In genomic region chr2:164032973-164033372, GRCm38 (mm10) we compare ENCODE assay signal across 22 mouse cellular contexts. TPM values are rescaled to one million over a fixed set of nuclear protein-coding genes. Genes with fewer than 3 reads are reported as not detected.
DNase-seq lines count a peak whose midpoint lies in the region; ATAC-seq and TF ChIP-seq lines count a peak whose summit lies in the region.
"Had no signal": no experiment of that assay in that cellular context is flagged by ENCODE, and none has a peak within 500 bp of the region (broad histone marks: within the 10 kb centered on the region; RNA-seq: fewer than 3 reads in every experiment).

No protein-coding gene starts in this region.

- H3K27me3 ChIP-seq in intestine, postnatal 0 days (replicated peaks; ENCODE audit: control insufficient read depth, insufficient read depth, low read length), result no peaks in the 10 kb centered on the region
- no peaks in the 10 kb centered on the region for H3K27me3 ChIP-seq in intestine, embryonic 16.5 days (replicated peaks; ENCODE audit: control insufficient read depth, insufficient read depth, low read length)
- H3K27me3 ChIP-seq in liver, postnatal 0 days (ENCODE audit: insufficient read depth, low read length), result no peaks in the 10 kb centered on the region
- no peaks in the 10 kb centered on the region for H3K27me3 ChIP-seq in forebrain, embryonic 12.5 days
- H3K27me3 ChIP-seq: embryonic facial prominence, embryonic 13.5 days; forebrain, embryonic 15.5 days; hindbrain, embryonic 12.5 days had no signal

- H3K27ac ChIP-seq in intestine, postnatal 0 days (ENCODE audit: low read depth, low read length), result no peak overlapping the region
- no peak overlapping the region for H3K27ac ChIP-seq in intestine, embryonic 16.5 days (ENCODE audit: low read length)
- no peak overlapping the region for H3K27ac ChIP-seq in liver, postnatal 0 days (ENCODE audit: low read depth)
- H3K27ac ChIP-seq in embryonic fibroblast, embryonic 13.5 days (ENCODE audit: insufficient read depth, low read length), result no peak overlapping the region
- H3K27ac ChIP-seq in forebrain, embryonic 12.5 days, result no peak overlapping the region
- H3K27ac ChIP-seq: embryonic facial prominence, embryonic 13.5 days; forebrain, embryonic 15.5 days; hindbrain, embryonic 12.5 days had no signal

- no peak overlapping the region for H3K4me3 ChIP-seq in intestine, postnatal 0 days (ENCODE audit: low read depth, low read length)
- H3K4me3 ChIP-seq in intestine, embryonic 16.5 days (ENCODE audit: low read length), result no peak overlapping the region
- H3K4me3 ChIP-seq in liver, postnatal 0 days (ENCODE audit: low read depth, low read length), result no peak overlapping the region
- no peak overlapping the region for H3K4me3 ChIP-seq in embryonic fibroblast, embryonic 13.5 days (ENCODE audit: insufficient read depth, low read length)
- no peak overlapping the region for H3K4me3 ChIP-seq in forebrain, embryonic 12.5 days (replicated peaks)
- H3K4me3 ChIP-seq: embryonic facial prominence, embryonic 13.5 days; forebrain, embryonic 15.5 days; hindbrain, embryonic 12.5 days had no signal

- H3K4me2 ChIP-seq in intestine, postnatal 0 days (replicated peaks; ENCODE audit: low read depth), result no peak overlapping the region
- H3K4me2 ChIP-seq in intestine, embryonic 16.5 days (ENCODE audit: low read depth, low read length), result no peak overlapping the region
- no peak overlapping the region for H3K4me2 ChIP-seq in liver, postnatal 0 days (ENCODE audit: low read depth, low read length)
- no peak overlapping the region for H3K4me2 ChIP-seq in forebrain, embryonic 12.5 days
- H3K4me2 ChIP-seq: embryonic facial prominence, embryonic 13.5 days; forebrain, embryonic 15.5 days; hindbrain, embryonic 12.5 days had no signal

- no peak for ATAC-seq in intestine, postnatal 0 days
- no peak for ATAC-seq in intestine, embryonic 16.5 days
- ATAC-seq in liver, postnatal 0 days, result no peak
- no peak for ATAC-seq in forebrain, embryonic 12.5 days (ENCODE audit: low FRiP score)
- ATAC-seq: forebrain, embryonic 15.5 days; hindbrain, embryonic 16.5 days; inflammation-experienced regulatory T-cells, adult 6 months had no signal

- H3K9ac ChIP-seq in intestine, postnatal 0 days (ENCODE audit: low read depth, low read length), result no peak overlapping the region
- H3K9ac ChIP-seq in intestine, embryonic 16.5 days (ENCODE audit: low read depth, low read length), result no peak overlapping the region
- H3K9ac ChIP-seq in liver, postnatal 0 days (replicated peaks), result no peak overlapping the region
- no peak overlapping the region for H3K9ac ChIP-seq in forebrain, embryonic 12.5 days
- H3K9ac ChIP-seq: embryonic facial prominence, embryonic 13.5 days; forebrain, embryonic 15.5 days; hindbrain, embryonic 12.5 days had no signal

- no peak for TF ChIP-seq EP300 in liver, postnatal 0 days (IDR thresholded peaks at IDR 0.05; ENCODE audit: low read depth)

- TF ChIP-seq CTCF in intestine, postnatal 0 days (IDR thresholded peaks at IDR 0.05; ENCODE audit: low read depth), result 0 out of 2 replicates have a peak, but pooled peaks have one; percentile 13
- TF ChIP-seq CTCF in liver, postnatal 0 days (IDR thresholded peaks at IDR 0.05; ENCODE audit: low read depth), result peak; percentile 22; the same call in 1 of the 2 replicates
- 0 out of 2 replicates have a peak, but pooled peaks have one; percentile 6 for TF ChIP-seq CTCF in embryonic fibroblast, embryonic 13.5 days (IDR thresholded peaks at IDR 0.05; ENCODE audit: borderline replicate concordance, insufficient read depth, low read length)

- H3K36me3 ChIP-seq in intestine, postnatal 0 days (ENCODE audit: control insufficient read depth, insufficient read depth), result no peaks in the 10 kb centered on the region
- H3K36me3 ChIP-seq in intestine, embryonic 16.5 days (ENCODE audit: control insufficient read depth, insufficient read depth, low read length), result no peaks in the 10 kb centered on the region
- no peaks in the 10 kb centered on the region for H3K36me3 ChIP-seq in liver, postnatal 0 days (replicated peaks; ENCODE audit: insufficient read depth, low read length)
- H3K36me3 ChIP-seq in forebrain, embryonic 12.5 days (replicated peaks), result no peaks in the 10 kb centered on the region
- H3K36me3 ChIP-seq: embryonic facial prominence, embryonic 13.5 days; forebrain, embryonic 15.5 days; G1E; hindbrain, embryonic 12.5 days had no signal

- H3K9me3 ChIP-seq in intestine, postnatal 0 days (ENCODE audit: control insufficient read depth), result no peaks in the 10 kb centered on the region
- H3K9me3 ChIP-seq in intestine, embryonic 16.5 days (ENCODE audit: control insufficient read depth, low read length), result no peaks in the 10 kb centered on the region
- 0 out of 2 replicates have a peak, but pooled peaks cover 3% of the 10 kb centered on the region for H3K9me3 ChIP-seq in liver, postnatal 0 days (ENCODE audit: low read length)
- peaks cover 5% of the 10 kb centered on the region; the same call in 1 of the 2 replicates for H3K9me3 ChIP-seq in forebrain, embryonic 12.5 days
- H3K9me3 ChIP-seq: forebrain, embryonic 15.5 days; hindbrain, embryonic 12.5 days had no signal

- no peak for DNase-seq in liver, postnatal 0 days
- no peak for DNase-seq in liver
- DNase-seq in right cerebral cortex, adult 18-20 months, result no peak
- DNase-seq: adrenal gland, adult 2 months; adrenal gland, postnatal 25 days; cerebellum, adult 18-20 months; cerebellum, adult 9-11 months; cerebellum, postnatal 36 days; gastrocnemius, postnatal 36 days; heart, adult 11 months; heart, postnatal 10 days; heart, postnatal 4 days had no signal

- H3K4me1 ChIP-seq in intestine, postnatal 0 days (replicated peaks; ENCODE audit: control insufficient read depth, insufficient read depth, low read length), result no peaks in the 10 kb centered on the region
- no peaks in the 10 kb centered on the region for H3K4me1 ChIP-seq in intestine, embryonic 16.5 days (ENCODE audit: control insufficient read depth, insufficient read depth, low read length)
- no peaks in the 10 kb centered on the region for H3K4me1 ChIP-seq in liver, postnatal 0 days (ENCODE audit: insufficient read depth)
- H3K4me1 ChIP-seq in embryonic fibroblast, embryonic 13.5 days (ENCODE audit: control insufficient read depth, insufficient read depth, low read length), result no peaks in the 10 kb centered on the region
- H3K4me1 ChIP-seq in forebrain, embryonic 12.5 days, result no peaks in the 10 kb centered on the region
- H3K4me1 ChIP-seq: hindbrain, embryonic 12.5 days had no signal

- TF ChIP-seq POLR2A in embryonic fibroblast, embryonic 13.5 days (IDR thresholded peaks at IDR 0.05; ENCODE audit: low read depth, low read length), result no peak

- 94% methylated on average over 3 of the region's 3 CpGs for WGBS in intestine, postnatal 0 days
- WGBS in intestine, embryonic 16.5 days, result 91% methylated on average over 3 of the region's 3 CpGs
- 86% methylated on average over 3 of the region's 3 CpGs for WGBS in liver, postnatal 0 days (ENCODE audit: insufficient replicate concordance)
- 92% methylated on average over 3 of the region's 3 CpGs for WGBS in forebrain, embryonic 12.5 days

RNA-seq across cellular contexts. Expression of gene Pabpc1l, which starts 7.7 kb away (rescaled TPM):
- polyA plus RNA-seq in intestine, postnatal 0 days (2015; fragmentation: Nextera tagmentation; extraction: Ambion mirVana), result 0.88 and 0.94 TPM in 2 replicates
- polyA plus RNA-seq in intestine, embryonic 16.5 days (2015; fragmentation: Nextera tagmentation; extraction: Ambion mirVana), result 0.89 and 1.5 TPM in 2 replicates
- polyA plus RNA-seq in liver, postnatal 0 days (2015; fragmentation: Nextera tagmentation; extraction: Ambion mirVana), result 0.46 and 0.63 TPM in 2 replicates
- 1.4 and 1.5 TPM in 2 replicates for polyA plus RNA-seq in embryonic fibroblast, embryonic 13.5 days (2011; ENCODE audit: insufficient read length, low read depth, missing spikeins)
- polyA plus RNA-seq in forebrain, embryonic 12.5 days (2016; fragmentation: Nextera tagmentation; extraction: Ambion mirVana), result 1.2 and 1.8 TPM in 2 replicates

RNA-seq across cellular contexts. Expression of gene Stk4, which starts 37.1 kb away (rescaled TPM):
- 12.1 and 12.2 TPM in 2 replicates for polyA plus RNA-seq in intestine, postnatal 0 days (2015; fragmentation: Nextera tagmentation; extraction: Ambion mirVana)
- polyA plus RNA-seq in intestine, embryonic 16.5 days (2015; fragmentation: Nextera tagmentation; extraction: Ambion mirVana), result 18.1 and 18.4 TPM in 2 replicates
- 9.8 and 10.8 TPM in 2 replicates for polyA plus RNA-seq in liver, postnatal 0 days (2015; fragmentation: Nextera tagmentation; extraction: Ambion mirVana)
- polyA plus RNA-seq in embryonic fibroblast, embryonic 13.5 days (2011; ENCODE audit: insufficient read length, low read depth, missing spikeins), result 23.1 and 24.0 TPM in 2 replicates
- polyA plus RNA-seq in forebrain, embryonic 12.5 days (2016; fragmentation: Nextera tagmentation; extraction: Ambion mirVana), result 37.3 and 42.8 TPM in 2 replicates

RNA-seq across cellular contexts. Expression of gene Tomm34, which starts 38.0 kb away (rescaled TPM):
- 25.0 and 27.8 TPM in 2 replicates for polyA plus RNA-seq in intestine, postnatal 0 days (2015; fragmentation: Nextera tagmentation; extraction: Ambion mirVana)
- polyA plus RNA-seq in intestine, embryonic 16.5 days (2015; fragmentation: Nextera tagmentation; extraction: Ambion mirVana), result 55.6 and 57.5 TPM in 2 replicates
- polyA plus RNA-seq in liver, postnatal 0 days (2015; fragmentation: Nextera tagmentation; extraction: Ambion mirVana), result 11.6 and 13.3 TPM in 2 replicates
- 37.2 and 38.8 TPM in 2 replicates for polyA plus RNA-seq in embryonic fibroblast, embryonic 13.5 days (2011; ENCODE audit: insufficient read length, low read depth, missing spikeins)
- 50.2 TPM in 2 replicates for polyA plus RNA-seq in forebrain, embryonic 12.5 days (2016; fragmentation: Nextera tagmentation; extraction: Ambion mirVana)

RNA-seq across cellular contexts. Expression of gene Ywhab, which starts 38.2 kb away (rescaled TPM):
- polyA plus RNA-seq in intestine, postnatal 0 days (2015; fragmentation: Nextera tagmentation; extraction: Ambion mirVana), result 180 and 186 TPM in 2 replicates
- polyA plus RNA-seq in intestine, embryonic 16.5 days (2015; fragmentation: Nextera tagmentation; extraction: Ambion mirVana), result 233 and 238 TPM in 2 replicates
- 81.1 and 85.8 TPM in 2 replicates for polyA plus RNA-seq in liver, postnatal 0 days (2015; fragmentation: Nextera tagmentation; extraction: Ambion mirVana)
- polyA plus RNA-seq in embryonic fibroblast, embryonic 13.5 days (2011; ENCODE audit: insufficient read length, low read depth, missing spikeins), result 208 and 218 TPM in 2 replicates
- 339 and 340 TPM in 2 replicates for polyA plus RNA-seq in forebrain, embryonic 12.5 days (2016; fragmentation: Nextera tagmentation; extraction: Ambion mirVana)
